Mouse (Mus musculus): ENCODE results near the gene Mast4.

DNA sequence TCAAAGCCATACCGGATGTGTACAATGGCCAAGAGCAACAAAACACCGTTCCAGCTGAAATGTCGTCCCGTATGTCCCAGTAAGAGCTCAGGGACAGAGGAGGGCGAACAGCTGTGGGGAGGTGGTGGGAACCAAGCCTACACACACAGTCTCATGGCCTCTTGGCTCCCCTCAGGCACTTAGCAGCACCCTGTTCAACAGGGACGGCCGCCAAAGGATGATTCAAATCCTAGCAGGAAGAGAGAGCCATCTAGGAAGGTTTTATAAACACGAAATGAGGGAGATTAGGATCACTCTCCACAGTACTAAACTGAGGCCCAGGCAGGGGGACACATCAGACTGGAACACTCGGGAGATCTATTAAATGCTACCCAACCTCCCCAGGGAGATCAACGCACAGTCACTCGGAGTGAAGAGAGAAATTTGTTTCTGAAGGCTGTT, 122.8 kb downstream of the Mast4 start:
- TF ChIP-seq CTCF (IDR thresholded peaks at IDR 0.05 in 2 of 3, conservative IDR thresholded peaks at IDR 0.05 in 1 of 3; ENCODE audit: control insufficient read depth in 1 of 3, insufficient read depth in 1 of 3, low read depth in 2 of 3, low read length in 3 of 3, poor library complexity in 1 of 3, severe bottlenecking in 1 of 3) (no peak), HCFC1 (IDR thresholded peaks at IDR 0.05; ENCODE audit: low read depth, low read length) (no peak), NRF1 (IDR thresholded peaks at IDR 0.05; ENCODE audit: insufficient read depth, low read depth, low read length, poor library complexity, severe bottlenecking) (no peak), CHD1 (IDR thresholded peaks at IDR 0.05; ENCODE audit: low read depth, low read length) (no peak), ETS1 (IDR thresholded peaks at IDR 0.05; ENCODE audit: low read depth, low read length) (no peak), MAX (IDR thresholded peaks at IDR 0.05; ENCODE audit: low read length) (no peak), TAL1 (IDR thresholded peaks at IDR 0.05; ENCODE audit: low read length) (no peak), TBP (IDR thresholded peaks at IDR 0.05; ENCODE audit: low read depth, low read length) (no peak), CHD2 (IDR thresholded peaks at IDR 0.05; ENCODE audit: low read length) (no peak), USF1 (IDR thresholded peaks at IDR 0.05; ENCODE audit: low read depth, low read length) (no peak)

Measured in MEL (cell line).